Mouse (Mus musculus): Measurements from ENCODE around the gene Cyp2g1. TPM values are rescaled to one million over a fixed set of nuclear protein-coding genes. Genes with fewer than 3 reads are reported as not detected.
A peak's percentile ranks its signal among the peaks of the same experiment; 100 is the strongest.
"Not testable (repeated sequence)": the region's sequence is repeated elsewhere in the genome, so short reads cannot be mapped to it uniquely, and the experiment has no call there.

Cyp2g1 gene
- not detected for total RNA-seq (2021)

GRCm38 (mm10) chr7:26808592-26808991 lies at the start of gene Cyp2g1:
Gene Cyp2g1, plus strand, starts transcription at chr7:26808892.
- no peak for DNase-seq (ENCODE audit: low spot score in 2 of 2)
- intact Hi-C loops (cut with DNase I): no loop called here

GRCm38 (mm10) chr7:26767084-26767483 lies 41.6 kb upstream of the Cyp2g1 start:
- DNase-seq (ENCODE audit: low spot score in 2 of 2): no peak
- intact Hi-C loops (cut with DNase I): no loop called here

GRCm38 (mm10) chr7:26769881-26770470 lies 38.7 kb upstream of the Cyp2g1 start:
- intact Hi-C loops (cut with DNase I): loop anchor here (10.0 kb wide), 1 partner anchor 355 kb away; no protein-coding TSS in a partner anchor

GRCm38 (mm10) chr7:26772866-26773586 lies 35.7 kb upstream of the Cyp2g1 start:
- intact Hi-C loops (cut with DNase I): loop anchor here (10.0 kb wide), 1 partner anchor 352 kb away; no protein-coding TSS in a partner anchor
- no peak for DNase-seq (ENCODE audit: low spot score in 2 of 2)

More at GRCm38 (mm10) chr7:26769881-26770470, 38.7 kb upstream of the Cyp2g1 start:
- DNase-seq (ENCODE audit: low spot score in 2 of 2): no peak

- no peak for DNase-seq (ENCODE audit: low spot score in 2 of 2)
- intact Hi-C loops (cut with DNase I): loop anchor here (10.0 kb wide), 1 partner anchor 349 kb away; no protein-coding TSS in a partner anchor
Observed at GRCm38 (mm10) chr7:26775866-26776265, 32.8 kb upstream of the Cyp2g1 start.

- intact Hi-C loops (cut with DNase I): loop anchor here (10.0 kb wide), 1 partner anchor 347 kb away; no protein-coding TSS in a partner anchor
- no peak for DNase-seq (ENCODE audit: low spot score in 2 of 2)
Observed at GRCm38 (mm10) chr7:26777806-26778205, 30.9 kb upstream of the Cyp2g1 start.

- intact Hi-C loops (cut with DNase I): loop anchor here (10.0 kb wide), 1 partner anchor 346 kb away; no protein-coding TSS in a partner anchor
Observed at GRCm38 (mm10) chr7:26778474-26778873, 30.2 kb upstream of the Cyp2g1 start.

GRCm38 (mm10) chr7:26779799-26780416 lies 28.8 kb upstream of the Cyp2g1 start:
- no peak for DNase-seq (ENCODE audit: low spot score in 2 of 2)
- intact Hi-C loops (cut with DNase I): loop anchor here (10.0 kb wide), 1 partner anchor 345 kb away; no protein-coding TSS in a partner anchor

More at GRCm38 (mm10) chr7:26778474-26778873, 30.2 kb upstream of the Cyp2g1 start:
- peak; percentile 15 to 18 for DNase-seq (ENCODE audit: low spot score in 2 of 2)

GRCm38 (mm10) chr7:26780510-26780909 lies 28.2 kb upstream of the Cyp2g1 start:
- intact Hi-C loops (cut with DNase I): no loop called here
- DNase-seq (ENCODE audit: low spot score in 2 of 2): peak; percentile 25 to 26

- DNase-seq (ENCODE audit: low spot score in 2 of 2): no peak
- intact Hi-C loops (cut with DNase I): no loop called here
Observed at GRCm38 (mm10) chr7:26780998-26781766, 27.5 kb upstream of the Cyp2g1 start.

- intact Hi-C loops (cut with DNase I): no loop called here
- DNase-seq (ENCODE audit: low spot score in 2 of 2): no peak
Observed at GRCm38 (mm10) chr7:26781767-26782131, 26.9 kb upstream of the Cyp2g1 start.

GRCm38 (mm10) chr7:26783163-26783562 lies 25.5 kb upstream of the Cyp2g1 start:
- no peak for DNase-seq (ENCODE audit: low spot score in 2 of 2)
- intact Hi-C loops (cut with DNase I): no loop called here

- intact Hi-C loops (cut with DNase I); DNase-seq (ENCODE audit: low spot score in 2 of 2): not testable (repeated sequence)
Observed at GRCm38 (mm10) chr7:26786013-26786412, 22.7 kb upstream of the Cyp2g1 start.

GRCm38 (mm10) chr7:26789984-26790383 lies 18.7 kb upstream of the Cyp2g1 start:
- intact Hi-C loops (cut with DNase I): no loop called here
- DNase-seq (ENCODE audit: low spot score in 2 of 2): no peak

GRCm38 (mm10) chr7:26800104-26800503 lies 8.6 kb upstream of the Cyp2g1 start:
- intact Hi-C loops (cut with DNase I): no loop called here

GRCm38 (mm10) chr7:26800996-26801395 lies 7.7 kb upstream of the Cyp2g1 start:
- no peak for DNase-seq (ENCODE audit: low spot score in 2 of 2)
- intact Hi-C loops (cut with DNase I): no loop called here

More at GRCm38 (mm10) chr7:26800104-26800503, 8.6 kb upstream of the Cyp2g1 start:
- DNase-seq (ENCODE audit: low spot score in 2 of 2): no peak

- DNase-seq (ENCODE audit: low spot score in 2 of 2); intact Hi-C loops (cut with DNase I): not testable (repeated sequence)
Observed at GRCm38 (mm10) chr7:26831556-26832292, 23.0 kb downstream of the Cyp2g1 start.

- intact Hi-C loops (cut with DNase I); DNase-seq (ENCODE audit: low spot score in 2 of 2): not testable (repeated sequence)
Observed at GRCm38 (mm10) chr7:26832668-26833067, 24.0 kb downstream of the Cyp2g1 start.

- DNase-seq (ENCODE audit: low spot score in 2 of 2); intact Hi-C loops (cut with DNase I): not testable (repeated sequence)
Observed at GRCm38 (mm10) chr7:26835059-26835458, 26.4 kb downstream of the Cyp2g1 start, which contains the start of gene Cyp2a5. Gene Cyp2a5, plus strand, starts transcription at chr7:26835305.
